Mouse (Mus musculus) Patski (cell line): ENCODE measurements around the gene Cnot1. TPM values are rescaled to one million over a fixed set of nuclear protein-coding genes. Genes with fewer than 3 reads are reported as not detected.

ENCODE experiments used
- ATAC-seq: fragments of 100-300 bp; one replicate; pipeline ENCODE4 v1.8.0; 2021
- CTCF ChIA-PET: fragments of 350-600 bp; sonication (Branson Sonifier 250); formaldehyde crosslinking; loops from one replicate; lab custom pipeline; 2022; ENCODE audit warnings: inconsistent platforms; lab: Charles Lee
- POLR2A ChIA-PET: fragments of 350-600 bp; sonication (Branson Sonifier 250); formaldehyde crosslinking; loops from one replicate; lab custom pipeline; 2022; ENCODE audit warnings: antibody characterized with exemption, inconsistent platforms; lab: Charles Lee
- DNase-seq: peaks from one replicate; pipeline ENCODE4 v3.0.0-alpha.2; 2011; ENCODE audit warnings: low read depth, low spot score
- H3K27me3 ChIP-seq: fragments of 371-371 bp; one replicate; pipeline ENCODE4 v1.5.1; 2021
- CTCF ChIP-seq: fragments of 100-300 bp; IDR thresholded peaks from one replicate; pipeline ENCODE4 v1.5.1; 2021
- in situ Hi-C: fragments of 300-500 bp; cut with MboI; formaldehyde crosslinking; loops from 3 replicates; pipeline ENCODE4 v1.11.1; 2018; ENCODE audit warnings: low pct_unique_long_range_greater_than_20kb, mixed read lengths
- polyA plus RNA-seq: library from polyadenylated mRNA; unstranded; gene quantifications from one replicate; pipeline ENCODE4 v1.2.3, GENCODE M21; 2021

The Cnot1 gene
- polyA plus RNA-seq, 1 experiment from 2014 or later, result 115 TPM

DNA sequence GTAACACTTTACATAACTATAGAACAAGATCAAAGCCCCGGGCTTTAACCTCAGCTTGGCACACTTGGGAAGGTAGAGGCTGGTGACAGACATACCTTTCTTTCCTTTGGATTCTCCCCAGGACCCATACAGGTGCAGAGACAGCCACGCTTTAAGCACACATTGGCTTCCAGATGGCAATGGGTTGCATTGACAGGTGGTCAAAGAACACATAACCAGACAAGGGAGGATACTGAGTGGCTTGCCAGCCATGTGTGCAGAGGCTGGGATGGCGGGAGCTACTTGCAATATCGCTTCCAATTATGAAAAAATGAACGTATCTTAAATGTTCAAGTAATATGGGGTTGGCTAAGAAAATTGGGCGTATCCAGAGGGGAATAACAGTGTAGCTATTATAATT is 135.4 kb downstream of the Cnot1 start:
- in situ Hi-C loops, result no loop called here
- ChIA-PET POLR2A (interaction anchor here (1.0 kb wide), 1 partner anchor 44 kb away, joined by 4 read pairs; no protein-coding TSS in a partner anchor), CTCF (interaction anchor here (0.8 kb wide), 1 partner anchor 15 kb away, joined by 3 read pairs; no protein-coding TSS in a partner anchor)
- DNase-seq (no peak), ATAC-seq (no peak)
- no peak for TF ChIP-seq CTCF
- peaks cover 2% of the 10 kb centered on the region for H3K27me3 ChIP-seq

DNA sequence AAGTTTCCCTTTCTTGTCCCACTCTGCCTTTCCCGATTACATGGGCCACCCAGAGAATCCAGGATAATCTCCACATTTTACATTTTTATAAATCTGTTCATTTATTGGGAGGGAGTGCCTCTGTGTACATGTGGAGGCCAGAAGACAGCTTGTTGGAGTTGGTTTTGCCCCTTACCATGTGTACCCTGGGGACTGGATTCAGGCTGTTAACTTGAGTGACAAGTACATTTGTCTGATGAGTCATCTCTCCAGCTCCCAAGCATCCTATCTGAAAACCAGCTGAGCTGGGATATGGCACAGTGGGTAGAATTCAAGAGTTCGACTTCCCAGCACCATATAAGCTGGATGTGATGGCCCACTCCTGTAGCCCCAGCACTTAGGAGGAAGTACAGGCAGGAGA is 137.3 kb downstream of the Cnot1 start:
- no peaks in the 10 kb centered on the region for H3K27me3 ChIP-seq
- no peak for TF ChIP-seq CTCF
- ChIA-PET POLR2A (interaction anchor here (1.4 kb wide), 1 partner anchor 20 kb away, joined by 3 read pairs; no protein-coding TSS in a partner anchor), CTCF (interaction anchor here (1.4 kb wide), 1 partner anchor 27 kb away, joined by 4 read pairs; no protein-coding TSS in a partner anchor)
- no peak for ATAC-seq
- in situ Hi-C loops, result no loop called here
- DNase-seq, result no peak

Other genes starting within 250 kb of the Cnot1 start
- not detected for gene Prss54, start 231.1 kb downstream of the Cnot1 start, polyA plus RNA-seq
- gene Gins3, start 174.0 kb downstream of the Cnot1 start, polyA plus RNA-seq, result 5.8 TPM
- gene Ndrg4, start 130.5 kb downstream of the Cnot1 start, polyA plus RNA-seq, result 26.6 TPM
- 36.3 TPM for gene Setd6, start 91.6 kb downstream of the Cnot1 start, polyA plus RNA-seq
- gene Sap18b, start 17.9 kb upstream of the Cnot1 start, polyA plus RNA-seq, result 196 TPM
- 29.1 TPM for gene Slc38a7, start 46.1 kb upstream of the Cnot1 start, polyA plus RNA-seq
- 371 TPM for gene Got2, start 81.1 kb upstream of the Cnot1 start, polyA plus RNA-seq